Mouse (Mus musculus) megakaryocyte, embryonic 14.5 days (primary cell): Measurements from ENCODE around the gene Hsdl2.

Source experiments
- FLI1 ChIP-seq: IDR thresholded peaks from 2 replicates; pipeline ENCODE4 v1.6.1; 2012; ENCODE audit warnings: low read length, inconsistent platforms, mixed read lengths
- GATA1 ChIP-seq: IDR thresholded peaks from 3 replicates; pipeline ENCODE4 v1.6.1; 2012; ENCODE audit warnings: mixed read lengths, low read length, inconsistent platforms, borderline replicate concordance

- no peak for TF ChIP-seq GATA1
- TF ChIP-seq FLI1: no peak
Measured at GRCm38 (mm10) chr4:59614986-59615385, 33.6 kb downstream of the Hsdl2 start.
